Mouse (Mus musculus) forebrain, embryonic 15.5 days (tissue): ENCODE measurements at regions not wholly inside any gene's neighbourhood (a gene's known extent, or its start where the extent isn't known, plus 50 kb on each side); places are given as distances from the start of the nearest gene placed in this dataset.
A peak's percentile ranks its signal among the peaks of the same experiment; 100 is the strongest.

Experiments
- ATAC-seq: fragments of 200-750 bp; cut with Nextera tagmentation; replicated peaks from 2 replicates; pipeline ENCODE4 v1.8.0; 2017; ENCODE audit warnings: mild to moderate bottlenecking, moderate TSS enrichment, moderate library complexity
- H3K27ac ChIP-seq: fragments of 300-500 bp; sonication (generic); replicated peaks from 2 replicates; pipeline ENCODE4 v1.5.1; 2015; ENCODE audit warnings: mild to moderate bottlenecking, inconsistent platforms
- H3K27me3 ChIP-seq: fragments of 300-500 bp; sonication (generic); 2 replicates; pipeline ENCODE4 v1.6.1; 2015; ENCODE audit warnings: inconsistent platforms
- H3K36me3 ChIP-seq: fragments of 300-500 bp; sonication (generic); 2 replicates; pipeline ENCODE4 v1.6.1; 2015; ENCODE audit warnings: mild to moderate bottlenecking, inconsistent platforms
- H3K4me1 ChIP-seq: fragments of 300-500 bp; sonication (generic); 2 replicates; pipeline ENCODE4 v1.6.1; 2015; ENCODE audit warnings: inconsistent platforms
- H3K4me2 ChIP-seq: fragments of 300-500 bp; sonication (generic); replicated peaks from 2 replicates; pipeline ENCODE4 v1.6.1; 2015; ENCODE audit warnings: mild to moderate bottlenecking, inconsistent platforms
- H3K4me3 ChIP-seq: fragments of 300-500 bp; sonication (generic); 2 replicates; pipeline ENCODE4 v1.5.1; 2015; ENCODE audit warnings: mild to moderate bottlenecking, inconsistent platforms
- H3K9ac ChIP-seq: fragments of 300-500 bp; sonication (generic); replicated peaks from 2 replicates; pipeline ENCODE4 v1.6.1; 2015; ENCODE audit warnings: mild to moderate bottlenecking, inconsistent platforms
- H3K9me3 ChIP-seq: fragments of 300-500 bp; sonication (generic); 2 replicates; pipeline ENCODE4 v1.6.1; 2016; ENCODE audit warnings: inconsistent platforms
- WGBS: fragments of 180-500 bp; shearing (Covaris S2); methylation state at CpG from one replicate; pipeline ENCODE4 v1.1.7; 2015; ENCODE audit warnings: mixed read lengths; 5-methylcytosine and 5-hydroxymethylcytosine counted together

DNA sequence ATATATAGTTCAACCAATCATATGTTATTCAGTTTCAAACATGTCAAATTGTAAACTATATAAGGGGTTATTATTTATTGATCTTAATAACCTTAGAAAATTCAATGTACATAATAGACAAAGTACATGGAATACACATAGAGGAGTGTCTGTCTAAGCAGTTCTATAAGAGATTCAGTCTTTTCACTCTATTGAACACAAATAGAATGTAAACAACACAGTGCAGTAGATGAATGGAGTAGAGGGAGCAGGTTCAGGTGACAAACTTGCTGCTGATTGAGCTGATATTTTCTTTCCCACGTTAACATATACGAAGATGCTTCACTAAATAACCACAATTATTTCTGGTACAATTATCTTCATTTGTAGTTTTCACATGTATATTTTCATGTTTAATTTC is 1098.6 kb upstream of the Foxg1 start:
- H3K36me3 ChIP-seq = no peaks in the 10 kb centered on the region
- no peak overlapping the region for H3K27ac ChIP-seq
- 0 out of 2 replicates have a peak, but pooled peaks have one; percentile 43 for ATAC-seq
- no peak overlapping the region for H3K4me2 ChIP-seq
- no peak overlapping the region for H3K4me3 ChIP-seq
- no peaks in the 10 kb centered on the region for H3K27me3 ChIP-seq
- H3K9me3 ChIP-seq = no peaks in the 10 kb centered on the region
- 26% methylated on average over 2 of the region's 2 CpGs for WGBS
- H3K4me1 ChIP-seq = no peaks in the 10 kb centered on the region
- no peak overlapping the region for H3K9ac ChIP-seq

DNA sequence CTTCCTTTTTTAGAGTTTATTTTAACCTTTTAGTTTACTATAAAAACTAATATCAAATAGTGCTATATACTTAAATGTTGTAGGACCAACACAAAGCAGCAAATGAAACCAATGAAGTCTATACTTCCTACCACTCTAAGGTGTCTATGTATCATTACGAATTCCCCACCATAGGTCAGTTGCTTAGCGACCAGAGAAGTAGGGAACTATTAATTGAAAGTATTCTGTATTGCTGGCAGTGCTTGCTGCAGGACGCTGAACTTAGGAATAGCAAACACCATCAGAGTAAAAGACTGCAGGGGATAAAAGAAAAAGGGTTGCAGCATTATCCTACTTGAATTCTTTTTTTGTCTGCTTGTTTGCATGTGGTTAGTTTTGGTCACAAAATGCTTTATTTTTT is 1098.1 kb upstream of the Foxg1 start:
- Histone ChIP-seq H3K27ac (no peak overlapping the region), H3K4me1 (no peaks in the 10 kb centered on the region), H3K36me3 (no peaks in the 10 kb centered on the region), H3K9me3 (no peaks in the 10 kb centered on the region), H3K9ac (no peak overlapping the region), H3K4me2 (no peak overlapping the region), H3K27me3 (no peaks in the 10 kb centered on the region), H3K4me3 (no peak overlapping the region)
- peak; percentile 91 for ATAC-seq
- 11% methylated on average over 3 of the region's 3 CpGs for WGBS

DNA sequence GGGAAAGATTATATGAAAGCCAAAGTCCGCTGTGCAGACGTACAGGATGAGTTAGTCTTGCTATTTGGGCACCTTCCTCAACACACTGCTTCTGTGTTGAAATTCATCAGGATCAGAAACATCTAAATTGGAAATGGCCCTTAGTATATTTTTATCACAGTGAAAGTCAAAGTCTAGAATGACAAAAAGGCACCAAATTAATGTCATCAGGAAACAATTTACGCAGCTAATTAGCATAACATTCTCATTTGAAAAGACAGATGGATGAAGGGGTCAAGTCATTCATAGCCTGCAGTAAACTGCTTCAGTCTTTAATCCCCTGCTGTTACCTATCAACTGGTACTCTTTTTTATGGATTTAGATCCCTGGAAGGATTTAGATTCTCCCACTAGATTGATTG is 1092.3 kb upstream of the Foxg1 start:
- ATAC-seq = no peak
- Histone ChIP-seq H3K27me3 (no peaks in the 10 kb centered on the region), H3K4me1 (no peaks in the 10 kb centered on the region), H3K9ac (no peak overlapping the region), H3K27ac (no peak overlapping the region), H3K9me3 (no peaks in the 10 kb centered on the region), H3K4me3 (no peak overlapping the region), H3K36me3 (no peaks in the 10 kb centered on the region), H3K4me2 (no peak overlapping the region)
- 40% methylated on average over 3 of the region's 3 CpGs for WGBS
